Comparison of ENCODE assay signal across 8 mouse cellular contexts in genomic region chr8:123807024-123807431, GRCm38 (mm10). TPM values are rescaled to one million over a fixed set of nuclear protein-coding genes. Genes with fewer than 3 reads are reported as not detected.
DNase-seq lines count a peak whose midpoint lies in the region; ATAC-seq and TF ChIP-seq lines count a peak whose summit lies in the region.

No protein-coding gene starts in this region.

- peak overlapping the region; percentile 89 for H3K9ac ChIP-seq in hindbrain, embryonic 14.5 days
- peak overlapping the region; percentile 75 for H3K9ac ChIP-seq in neural tube, embryonic 12.5 days

- no peak for TF ChIP-seq POLR2A in cerebellum, adult 2 months (IDR thresholded peaks at IDR 0.05; ENCODE audit: borderline replicate concordance, insufficient read depth, low read length)
- no peak for TF ChIP-seq POLR2A in thymus, adult 2 months (IDR thresholded peaks at IDR 0.05; ENCODE audit: control insufficient read depth, extremely low read depth, insufficient read depth, low read length, poor library complexity)

- no peaks in the 10 kb centered on the region for H3K9me3 ChIP-seq in embryonic facial prominence, embryonic 10.5 days
- no peaks in the 10 kb centered on the region for H3K9me3 ChIP-seq in hindbrain, embryonic 14.5 days (ENCODE audit: control insufficient read depth, low read length)
- no peaks in the 10 kb centered on the region for H3K9me3 ChIP-seq in neural tube, embryonic 12.5 days

- H3K4me3 ChIP-seq in cerebellum, adult 2 months (replicated peaks; ENCODE audit: insufficient read depth, low read depth, low read length) = peak overlapping the region; percentile 93
- peak overlapping the region; percentile 95 for H3K4me3 ChIP-seq in embryonic facial prominence, embryonic 10.5 days
- peak overlapping the region; percentile 79 for H3K4me3 ChIP-seq in hindbrain, embryonic 14.5 days (replicated peaks; ENCODE audit: low read length)
- peak overlapping the region; percentile 76 for H3K4me3 ChIP-seq in neural tube, embryonic 12.5 days
- no peak overlapping the region for H3K4me3 ChIP-seq in thymus, adult 2 months (ENCODE audit: control insufficient read depth, insufficient read depth, low read length)

- 2% methylated on average over 14 of the region's 14 CpGs for WGBS in cerebellum, adult 2 months
- 14% methylated on average over 14 of the region's 14 CpGs for WGBS in embryonic facial prominence, embryonic 10.5 days
- WGBS in hindbrain, embryonic 14.5 days = 7% methylated on average over 14 of the region's 14 CpGs
- WGBS in neural tube, embryonic 12.5 days = 12% methylated on average over 14 of the region's 14 CpGs
- WGBS in thymus, adult 2 months = 6% methylated on average over 14 of the region's 14 CpGs

- H3K4me1 ChIP-seq in cerebellum, adult 2 months (ENCODE audit: control insufficient read depth, insufficient read depth, low read length) = peaks cover 23% of the 10 kb centered on the region
- H3K4me1 ChIP-seq in embryonic facial prominence, embryonic 10.5 days = peaks cover 43% of the 10 kb centered on the region
- H3K4me1 ChIP-seq in hindbrain, embryonic 14.5 days (replicated peaks; ENCODE audit: control insufficient read depth, insufficient read depth, low read length) = peaks cover 23% of the 10 kb centered on the region
- peaks cover 23% of the 10 kb centered on the region for H3K4me1 ChIP-seq in neural tube, embryonic 12.5 days
- H3K4me1 ChIP-seq in thymus, adult 2 months (replicated peaks; ENCODE audit: control insufficient read depth, insufficient read depth, low read length) = peaks cover 19% of the 10 kb centered on the region

- H3K27me3 ChIP-seq in cerebellum, adult 2 months (ENCODE audit: control insufficient read depth, insufficient read depth, low read length) = no peaks in the 10 kb centered on the region
- H3K27me3 ChIP-seq in embryonic facial prominence, embryonic 10.5 days (replicated peaks; ENCODE audit: low read depth, poor library complexity, severe bottlenecking) = no peaks in the 10 kb centered on the region
- H3K27me3 ChIP-seq in hindbrain, embryonic 14.5 days (ENCODE audit: control insufficient read depth, insufficient read depth, low read length) = no peaks in the 10 kb centered on the region
- H3K27me3 ChIP-seq in neural tube, embryonic 12.5 days (replicated peaks) = no peaks in the 10 kb centered on the region
- H3K27me3 ChIP-seq in thymus, adult 2 months (ENCODE audit: control insufficient read depth, insufficient read depth, low read length) = no peaks in the 10 kb centered on the region

- 0 out of 2 replicates have a peak overlapping the region, but pooled peaks have one; percentile 16 for H3K27ac ChIP-seq in cerebellum, adult 2 months (ENCODE audit: insufficient read depth, low read length)
- peak overlapping the region; percentile 94 for H3K27ac ChIP-seq in embryonic facial prominence, embryonic 10.5 days (replicated peaks)
- H3K27ac ChIP-seq in hindbrain, embryonic 14.5 days = no peak overlapping the region
- no peak overlapping the region for H3K27ac ChIP-seq in neural tube, embryonic 12.5 days
- H3K27ac ChIP-seq in thymus, adult 2 months (ENCODE audit: control insufficient read depth, insufficient read depth, low read length) = no peak overlapping the region

- peak overlapping the region; percentile 94 for H3K4me2 ChIP-seq in hindbrain, embryonic 14.5 days (replicated peaks)
- peak overlapping the region; percentile 79 for H3K4me2 ChIP-seq in neural tube, embryonic 12.5 days (replicated peaks)

- no peak for ATAC-seq in hindbrain, embryonic 14.5 days (ENCODE audit: low FRiP score)
- ATAC-seq in neural tube, embryonic 12.5 days (ENCODE audit: low FRiP score, low read depth) = peak; percentile 15; the same call in 1 of the 2 replicates

- no peak for DNase-seq in cerebellum, adult 2 months
- DNase-seq in cerebellum, adult 8-10 months = no peak
- DNase-seq in embryonic facial prominence, embryonic 10.5 days (ENCODE audit: low spot score) = peak; percentile 27
- no peak for DNase-seq in hindbrain, embryonic 14.5 days (ENCODE audit: low spot score)
- DNase-seq in liver = peak; percentile 70
- DNase-seq in frontal cortex, postnatal 36 days (ENCODE audit: low spot score in 2 of 2) = no peak
- DNase-seq in thymus, adult 2 months = no peak

- H3K36me3 ChIP-seq in embryonic facial prominence, embryonic 10.5 days (replicated peaks) = peaks cover 13% of the 10 kb centered on the region
- no peaks in the 10 kb centered on the region for H3K36me3 ChIP-seq in hindbrain, embryonic 14.5 days (replicated peaks; ENCODE audit: control insufficient read depth, insufficient read depth)
- H3K36me3 ChIP-seq in neural tube, embryonic 12.5 days = no peaks in the 10 kb centered on the region; the same call in 1 of the 2 replicates
- H3K36me3 ChIP-seq in thymus, adult 2 months (ENCODE audit: control insufficient read depth, insufficient read depth, low read length) = no peaks in the 10 kb centered on the region

- TF ChIP-seq CTCF in cerebellum, adult 2 months (IDR thresholded peaks at IDR 0.05; ENCODE audit: borderline replicate concordance, insufficient read depth, low read depth, low read length) = no peak
- no peak for TF ChIP-seq CTCF in thymus, adult 2 months (IDR thresholded peaks at IDR 0.05; ENCODE audit: borderline replicate concordance, control insufficient read depth, extremely low read depth, insufficient read depth, low read length, poor library complexity)

RNA-seq across cellular contexts. Expression of gene Rab4a, which starts 1.2 kb away (rescaled TPM):
- polyA plus RNA-seq in cerebellum, adult 2 months (2012; rRNA removed) = 102 and 111 TPM in 2 replicates
- 56.8 and 58.0 TPM in 2 replicates for polyA plus RNA-seq in embryonic facial prominence, embryonic 10.5 days (2016; fragmentation: Nextera tagmentation; extraction: Ambion mirVana)
- polyA plus RNA-seq in hindbrain, embryonic 14.5 days (2014; fragmentation: Nextera tagmentation; extraction: Ambion mirVana) = 79.1 and 82.7 TPM in 2 replicates
- 73.0 and 74.2 TPM in 2 replicates for polyA plus RNA-seq in neural tube, embryonic 12.5 days (2016; fragmentation: Nextera tagmentation; extraction: Ambion mirVana)
- polyA plus RNA-seq in thymus, adult 2 months (2012; rRNA removed) = 4.4 and 5.1 TPM in 2 replicates

RNA-seq across cellular contexts. Expression of gene Ccsap, which starts 53.0 kb away (rescaled TPM):
- polyA plus RNA-seq in cerebellum, adult 2 months (2012; rRNA removed) = 19.6 and 23.5 TPM in 2 replicates
- 5.4 and 5.6 TPM in 2 replicates for polyA plus RNA-seq in embryonic facial prominence, embryonic 10.5 days (2016; fragmentation: Nextera tagmentation; extraction: Ambion mirVana)
- 5.0 TPM in 2 replicates for polyA plus RNA-seq in hindbrain, embryonic 14.5 days (2014; fragmentation: Nextera tagmentation; extraction: Ambion mirVana)
- 8.2 and 8.5 TPM in 2 replicates for polyA plus RNA-seq in neural tube, embryonic 12.5 days (2016; fragmentation: Nextera tagmentation; extraction: Ambion mirVana)
- 7.3 and 9.6 TPM in 2 replicates for polyA plus RNA-seq in thymus, adult 2 months (2012; rRNA removed)

Comparison
In these comparisons a context has a peak if more than half of its experiments do, and no peak if none do; other contexts are left out.
1. DNase-seq: peak in embryonic facial prominence, embryonic 10.5 days (single experiment) and liver (single experiment); none in cerebellum, adult 2 months (0 of 2), cerebellum, adult 8-10 months (single experiment), hindbrain, embryonic 14.5 days (single experiment), frontal cortex, postnatal 36 days (0 of 2) and thymus, adult 2 months (single experiment).
2. H3K27ac ChIP-seq: peak in cerebellum, adult 2 months (single experiment) and embryonic facial prominence, embryonic 10.5 days (single experiment); none in hindbrain, embryonic 14.5 days (single experiment), neural tube, embryonic 12.5 days (single experiment) and thymus, adult 2 months (single experiment).